7 mouse cellular contexts compared by ENCODE assay signal in genomic region chr13:67483625-67484423, GRCm38 (mm10). TPM values are rescaled to one million over a fixed set of nuclear protein-coding genes. Genes with fewer than 3 reads are reported as not detected.
A peak's percentile ranks its signal among the peaks of the same experiment; 100 is the strongest.
DNase-seq lines count a peak whose midpoint lies in the region; ATAC-seq lines count a peak whose summit lies in the region.

Gene Zfp874b (minus strand): TSS chr13:67484258.

- peak; percentile 97 for ATAC-seq in intestine, embryonic 15.5 days

- no peaks in the 10 kb centered on the region for H3K9me3 ChIP-seq in intestine, embryonic 15.5 days
- H3K9me3 ChIP-seq in midbrain, embryonic 10.5 days (replicated peaks): no peaks in the 10 kb centered on the region

- intact Hi-C loops in gastrocnemius, postnatal 36 days (cut with DNase I): loop anchor here (5.0 kb wide), 1 partner anchor 37 kb away; no protein-coding TSS in a partner anchor
- intact Hi-C loops in left cerebral cortex, postnatal 25 days (cut with DNase I): loop anchor here (1.0 kb wide), 3 partner anchors 16 to 42 kb away; partner anchors contain the start of genes Gm26965, Zfp58, Zfp87 and Zfp874a

- peak within 1 kb of the TSS; percentile 70 for H3K4me2 ChIP-seq in intestine, embryonic 15.5 days (replicated peaks)

- H3K27me3 ChIP-seq in intestine, embryonic 15.5 days (replicated peaks): no peaks in the 10 kb centered on the region
- H3K27me3 ChIP-seq in midbrain, embryonic 10.5 days (ENCODE audit: low read depth, poor library complexity, severe bottlenecking): no peaks in the 10 kb centered on the region

- 0 out of 2 replicates have a peak within 1 kb of the TSS, but pooled peaks have one; percentile 36 for H3K27ac ChIP-seq in intestine, embryonic 15.5 days
- peak within 1 kb of the TSS; percentile 78 for H3K27ac ChIP-seq in midbrain, embryonic 10.5 days (replicated peaks)

- WGBS in intestine, embryonic 15.5 days: 3% methylated on average over 20 of the region's 20 CpGs
- 6% methylated on average over 20 of the region's 20 CpGs for WGBS in midbrain, embryonic 10.5 days

- DNase-seq in adrenal gland, adult 2 months: peak; percentile 91
- peak; percentile 74 for DNase-seq in embryo, embryonic 11.5 days (ENCODE audit: low read depth, low spot score)
- peak; percentile 80 to 85 for DNase-seq in gastrocnemius, postnatal 36 days
- DNase-seq in left cerebral cortex, postnatal 25 days (ENCODE audit: low spot score in 2 of 2): peak; percentile 92 to 96
- peak; percentile 76 for DNase-seq in midbrain, embryonic 10.5 days (ENCODE audit: low spot score)
- peak; percentile 71 for DNase-seq in right cerebral cortex, postnatal 4 days

- H3K36me3 ChIP-seq in intestine, embryonic 15.5 days: no peaks in the 10 kb centered on the region
- peaks cover 12% of the 10 kb centered on the region for H3K36me3 ChIP-seq in midbrain, embryonic 10.5 days

- peak within 1 kb of the TSS; percentile 61 for H3K4me3 ChIP-seq in intestine, embryonic 15.5 days (replicated peaks)
- H3K4me3 ChIP-seq in midbrain, embryonic 10.5 days: peak within 1 kb of the TSS; percentile 65

- H3K9ac ChIP-seq in intestine, embryonic 15.5 days: peak within 1 kb of the TSS; percentile 56

- H3K4me1 ChIP-seq in intestine, embryonic 15.5 days (replicated peaks): no peaks in the 10 kb centered on the region
- H3K4me1 ChIP-seq in midbrain, embryonic 10.5 days: peaks cover 10% of the 10 kb centered on the region

RNA-seq across cellular contexts. Expression of gene Zfp874b, which starts in this region (rescaled TPM):
- 10 to 100 TPM; 16.1 to 17.3 TPM for total RNA-seq in adrenal gland, adult 2 months (2021)
- 0.28 and 0.95 TPM in 2 replicates for polyA plus RNA-seq in adrenal gland, adult 2 months (2012; rRNA removed)
- 10 to 100 TPM; 10.5 to 11.9 TPM for total RNA-seq in gastrocnemius, postnatal 36 days (2021)
- 2.0 and 2.9 TPM in 2 replicates for polyA plus RNA-seq in intestine, embryonic 15.5 days (2015; fragmentation: Nextera tagmentation; extraction: Ambion mirVana)
- 10 to 100 TPM; 17.7 to 19.4 TPM for total RNA-seq in left cerebral cortex, postnatal 25 days (2021)
- 1.4 and 1.6 TPM in 2 replicates for polyA plus RNA-seq in midbrain, embryonic 10.5 days (2016; fragmentation: Nextera tagmentation; extraction: Ambion mirVana)

Comparison
In these comparisons a context has a peak if more than half of its experiments do, and no peak if none do; other contexts are left out.
1. Peak in every context shown above with its lines: DNase-seq, ATAC-seq, H3K4me3 ChIP-seq and H3K27ac ChIP-seq.